Mouse (Mus musculus) C2C12 (cell line): ENCODE measurements around the gene Gpr25. TPM values are rescaled to one million over a fixed set of nuclear protein-coding genes. Genes with fewer than 3 reads are reported as not detected.
A peak's percentile ranks its signal among the peaks of the same experiment; 100 is the strongest.

Experiments used
- H3K27me3 ChIP-seq: one replicate; pipeline ENCODE4 v1.6.1; 2011; ENCODE audit not compliant: control insufficient read depth, insufficient read depth, insufficient read length
- H3K36me3 ChIP-seq: one replicate; pipeline ENCODE4 v1.6.1; 2011; ENCODE audit not compliant: control insufficient read depth, insufficient read depth
- H3K4me3 ChIP-seq: one replicate; pipeline ENCODE4 v1.5.1; 2011; ENCODE audit warnings: mild to moderate bottlenecking, control low read depth; ENCODE audit not compliant: poor library complexity, insufficient read depth, severe bottlenecking
- H3K79me2 ChIP-seq: one replicate; pipeline ENCODE4 v1.6.1; 2011; ENCODE audit not compliant: control insufficient read depth, insufficient read depth
- H3K79me3 ChIP-seq: one replicate; pipeline ENCODE4 v1.6.1; 2011; ENCODE audit warnings: low read depth, control low read depth
- H3ac ChIP-seq: one replicate; pipeline ENCODE3; 2011; ENCODE audit warnings: low read depth; ENCODE audit not compliant: control insufficient read depth, insufficient read length
- CEBPB ChIP-seq: IDR thresholded peaks from one replicate; pipeline ENCODE4 v1.6.1; 2011; ENCODE audit warnings: low read depth, mild to moderate bottlenecking, control low read depth, moderate library complexity
- CTCF ChIP-seq: IDR thresholded peaks from one replicate; pipeline ENCODE4 v1.5.1; 2011; ENCODE audit not compliant: control insufficient read depth, insufficient read depth, insufficient read length
- FOSL1 ChIP-seq: IDR thresholded peaks from one replicate; pipeline ENCODE4 v1.8.0; 2011; ENCODE audit warnings: mild to moderate bottlenecking, low read length; ENCODE audit not compliant: poor library complexity, insufficient read depth, severe bottlenecking
- MAX ChIP-seq: IDR thresholded peaks from one replicate; pipeline ENCODE4 v1.6.1; 2011; ENCODE audit warnings: mild to moderate bottlenecking, control low read depth
- MYOD1 ChIP-seq: IDR thresholded peaks from one replicate; pipeline ENCODE4 v1.6.1; 2011; ENCODE audit warnings: low read depth; ENCODE audit not compliant: control insufficient read depth, insufficient read length
- MYOG ChIP-seq: IDR thresholded peaks from one replicate; pipeline ENCODE4 v1.6.1; 2011; ENCODE audit not compliant: control insufficient read depth, insufficient read length; ENCODE audit errors: extremely low read depth
- USF1 ChIP-seq: IDR thresholded peaks from one replicate; pipeline ENCODE4 v1.6.1; 2011; ENCODE audit warnings: low read depth, mild to moderate bottlenecking, control low read depth, moderate library complexity
- polyA plus RNA-seq: library from polyadenylated mRNA; unstranded; fragments of >200 nt; fragmentation: generic; extraction: Trizol; gene quantifications from one replicate; pipeline ENCODE4 v1.2.1, GENCODE M21; 2012; ENCODE audit warnings: missing spikeins

Gene Gpr25
- polyA plus RNA-seq, 1 experiment = not detected

- TF ChIP-seq MYOD1 = no peak
- no peak for TF ChIP-seq CEBPB
- no peak for TF ChIP-seq MYOG
- no peak for TF ChIP-seq MAX
- no peak for TF ChIP-seq FOSL1
- no peak for TF ChIP-seq USF1
- no peak for TF ChIP-seq CTCF
- Histone ChIP-seq H3K4me3 (no peak overlapping the region), H3K79me3 (peaks cover 7% of the 10 kb centered on the region), H3K79me2 (peaks cover 38% of the 10 kb centered on the region), H3ac (no peak overlapping the region), H3K36me3 (peaks cover 4% of the 10 kb centered on the region), H3K27me3 (no peaks in the 10 kb centered on the region)
These were observed 30.5 kb downstream of the Gpr25 start for GRCm38 (mm10) chr1:136230201-136230600.

- no peak for TF ChIP-seq MYOG
- TF ChIP-seq MAX = no peak
- TF ChIP-seq FOSL1 = no peak
- TF ChIP-seq USF1 = no peak
- no peak for TF ChIP-seq CTCF
- TF ChIP-seq MYOD1 = no peak
- TF ChIP-seq CEBPB = no peak
- Histone ChIP-seq H3K4me3 (no peak overlapping the region), H3K79me3 (peaks cover 7% of the 10 kb centered on the region), H3K27me3 (no peaks in the 10 kb centered on the region), H3K36me3 (peaks cover 9% of the 10 kb centered on the region), H3ac (no peak overlapping the region), H3K79me2 (peaks cover 38% of the 10 kb centered on the region)
These were observed 31.7 kb downstream of the Gpr25 start for GRCm38 (mm10) chr1:136229040-136229373.

DNA sequence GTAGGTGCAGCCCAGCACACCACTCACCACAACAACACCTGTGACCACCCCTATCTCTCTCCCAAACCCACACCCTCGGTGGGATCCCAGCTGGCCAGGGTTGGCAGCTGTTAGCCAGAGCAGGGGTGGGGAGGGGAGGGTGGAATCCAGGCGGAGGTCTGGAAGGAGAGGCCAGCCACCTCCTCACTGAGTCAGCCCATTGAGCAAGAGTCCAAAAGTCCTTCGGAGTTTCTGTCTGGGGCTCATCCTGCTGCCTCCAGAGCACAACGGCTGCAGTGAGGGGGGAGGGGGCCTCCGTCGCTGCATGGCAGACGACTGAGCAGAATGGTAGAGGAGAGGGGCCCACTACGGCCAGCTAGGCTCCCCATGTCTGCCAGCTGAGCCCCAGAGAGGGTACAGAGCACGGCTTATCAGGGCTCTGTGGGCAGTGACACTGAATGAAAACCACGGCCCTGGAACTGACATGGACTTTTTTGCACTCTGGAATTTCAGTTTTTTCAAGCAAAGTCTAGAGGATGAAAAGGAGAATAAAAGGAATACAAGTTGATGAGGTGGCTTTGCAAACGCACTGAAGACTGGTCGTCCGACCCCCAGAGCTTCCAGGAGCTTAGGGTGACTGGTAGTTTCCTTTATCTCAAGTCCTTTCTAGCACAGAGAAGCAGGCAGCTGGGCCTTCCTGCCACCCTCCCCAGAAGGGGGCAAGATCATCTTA, 32.2 kb downstream of the Gpr25 start:
- H3K79me2 ChIP-seq = peaks cover 35% of the 10 kb centered on the region
- no peak overlapping the region for H3K4me3 ChIP-seq
- peaks cover 6% of the 10 kb centered on the region for H3K79me3 ChIP-seq
- H3K27me3 ChIP-seq = no peaks in the 10 kb centered on the region
- TF ChIP-seq CTCF = no peak
- TF ChIP-seq CEBPB = peak; percentile 90
- no peak for TF ChIP-seq MYOG
- peak; percentile 73 for TF ChIP-seq MYOD1
- no peak for TF ChIP-seq USF1
- H3ac ChIP-seq = peak overlapping the region; percentile 16
- peaks cover 12% of the 10 kb centered on the region for H3K36me3 ChIP-seq

DNA sequence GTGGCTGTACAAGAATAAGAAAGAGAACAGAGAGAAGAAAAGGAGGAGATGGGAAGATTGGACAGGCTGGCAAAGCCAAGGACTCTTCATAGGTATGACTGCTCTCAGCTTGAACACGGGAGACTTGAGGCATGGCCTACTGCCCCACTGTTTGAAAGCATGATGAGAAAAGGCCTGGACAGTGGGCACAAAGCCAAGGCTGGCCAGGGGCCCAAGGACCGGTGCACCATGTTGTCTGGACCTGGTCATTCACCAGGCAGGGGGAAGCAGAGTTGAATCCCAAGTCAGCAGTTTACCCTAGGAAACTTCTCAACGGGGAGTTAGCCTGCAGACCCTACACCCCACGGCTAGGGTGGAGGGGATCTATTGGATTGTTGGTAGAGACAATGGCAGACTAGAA, 32.8 kb downstream of the Gpr25 start:
- H3ac ChIP-seq = no peak overlapping the region
- no peak for TF ChIP-seq CEBPB
- no peak for TF ChIP-seq MYOD1
- TF ChIP-seq CTCF = no peak
- no peak for TF ChIP-seq USF1
- peaks cover 12% of the 10 kb centered on the region for H3K36me3 ChIP-seq
- no peak overlapping the region for H3K4me3 ChIP-seq
- no peaks in the 10 kb centered on the region for H3K27me3 ChIP-seq
- peaks cover 6% of the 10 kb centered on the region for H3K79me3 ChIP-seq
- peaks cover 29% of the 10 kb centered on the region for H3K79me2 ChIP-seq

- peaks cover 12% of the 10 kb centered on the region for H3K36me3 ChIP-seq
- no peak overlapping the region for H3ac ChIP-seq
- H3K79me2 ChIP-seq = peaks cover 21% of the 10 kb centered on the region
- no peak overlapping the region for H3K4me3 ChIP-seq
- H3K79me3 ChIP-seq = peaks cover 2% of the 10 kb centered on the region
- TF ChIP-seq CTCF (no peak), FOSL1 (no peak), MYOG (no peak), MYOD1 (no peak), MAX (no peak), CEBPB (no peak), USF1 (no peak)
- H3K27me3 ChIP-seq = no peaks in the 10 kb centered on the region
These were observed 34.0 kb downstream of the Gpr25 start for GRCm38 (mm10) chr1:136226626-136227025.

DNA sequence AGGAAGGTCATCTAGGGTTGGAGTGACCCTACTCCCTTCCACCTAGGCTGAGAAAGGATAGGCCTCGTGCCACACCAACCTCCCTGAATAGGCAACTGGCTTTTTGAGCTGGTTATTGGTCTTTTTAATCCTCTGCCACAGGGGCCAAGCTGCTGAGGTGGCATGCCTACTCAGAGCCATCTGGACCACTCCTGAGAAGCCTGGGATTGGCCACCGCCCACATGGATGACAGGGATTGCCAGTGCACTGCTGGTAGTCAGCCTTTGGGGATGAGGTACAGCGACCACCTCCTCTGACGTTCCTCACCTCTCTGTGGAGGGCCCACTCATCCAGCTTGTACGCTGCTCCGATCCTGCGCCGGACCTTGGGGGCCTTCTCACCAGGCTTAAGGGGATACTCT, 34.8 kb downstream of the Gpr25 start:
- H3K79me3 ChIP-seq = peaks cover 2% of the 10 kb centered on the region
- peaks cover 12% of the 10 kb centered on the region for H3K36me3 ChIP-seq
- TF ChIP-seq CTCF = no peak
- H3K79me2 ChIP-seq = peaks cover 13% of the 10 kb centered on the region
- no peak overlapping the region for H3K4me3 ChIP-seq
- H3K27me3 ChIP-seq = no peaks in the 10 kb centered on the region
- no peak overlapping the region for H3ac ChIP-seq
